Mouse (Mus musculus) myocyte (in vitro differentiated cells): ENCODE results near the gene Tecpr1.

Source experiments
- CEBPB ChIP-seq: IDR thresholded peaks from 2 replicates; pipeline ENCODE4 v1.6.1; 2011; ENCODE audit warnings: mild to moderate bottlenecking, moderate library complexity; ENCODE audit not compliant: poor library complexity, insufficient read depth, severe bottlenecking
- E2F4 ChIP-seq: IDR thresholded peaks from one replicate; pipeline ENCODE4 v1.6.1; 2011; ENCODE audit warnings: mild to moderate bottlenecking, control low read depth, moderate library complexity; ENCODE audit not compliant: insufficient read depth
- MAX ChIP-seq: IDR thresholded peaks from one replicate; pipeline ENCODE4 v1.6.1; 2011; ENCODE audit warnings: low read depth, mild to moderate bottlenecking, control low read depth
- MYOD1 ChIP-seq, 3 experiments: IDR thresholded peaks; one replicate each; pipeline ENCODE4 v1.6.1; 2011; ENCODE audit warnings: control low read depth in 2 of 3, low read depth in 2 of 3, mild to moderate bottlenecking in 2 of 3, moderate library complexity in 1 of 3; ENCODE audit not compliant: insufficient read length in 2 of 3, control insufficient read depth in 1 of 3
- MYOG ChIP-seq, 3 experiments: IDR thresholded peaks; one replicate each; pipeline ENCODE4 v1.6.1; 2011; ENCODE audit warnings: control low read depth in 2 of 3, low read depth in 2 of 3, mild to moderate bottlenecking in 2 of 3; ENCODE audit not compliant: insufficient read length in 2 of 3, control insufficient read depth in 1 of 3, insufficient read depth in 1 of 3
- POLR2A ChIP-seq: IDR thresholded peaks from one replicate; pipeline ENCODE4 v1.6.1; 2011; ENCODE audit warnings: low read depth, mild to moderate bottlenecking, control low read depth, moderate library complexity; ENCODE audit not compliant: insufficient read length
- POLR2AphosphoS2 ChIP-seq: IDR thresholded peaks from one replicate; pipeline ENCODE4 v1.6.1; 2011; ENCODE audit warnings: low read depth, control low read depth; ENCODE audit not compliant: insufficient read length
- REST ChIP-seq: IDR thresholded peaks from one replicate; pipeline ENCODE4 v1.6.1; 2011; ENCODE audit warnings: mild to moderate bottlenecking, control low read depth, moderate library complexity; ENCODE audit not compliant: insufficient read depth, insufficient read length
- SRF ChIP-seq: IDR thresholded peaks from one replicate; pipeline ENCODE4 v1.6.1; 2011; ENCODE audit warnings: low read depth; ENCODE audit not compliant: control insufficient read depth, insufficient read length
- TCF12 ChIP-seq: IDR thresholded peaks from one replicate; pipeline ENCODE4 v1.6.1; 2011; ENCODE audit warnings: mild to moderate bottlenecking, control low read depth; ENCODE audit not compliant: poor library complexity, insufficient read depth, severe bottlenecking
- USF1 ChIP-seq: IDR thresholded peaks from one replicate; pipeline ENCODE4 v1.6.1; 2011; ENCODE audit warnings: low read depth, mild to moderate bottlenecking, control low read depth, moderate library complexity

DNA sequence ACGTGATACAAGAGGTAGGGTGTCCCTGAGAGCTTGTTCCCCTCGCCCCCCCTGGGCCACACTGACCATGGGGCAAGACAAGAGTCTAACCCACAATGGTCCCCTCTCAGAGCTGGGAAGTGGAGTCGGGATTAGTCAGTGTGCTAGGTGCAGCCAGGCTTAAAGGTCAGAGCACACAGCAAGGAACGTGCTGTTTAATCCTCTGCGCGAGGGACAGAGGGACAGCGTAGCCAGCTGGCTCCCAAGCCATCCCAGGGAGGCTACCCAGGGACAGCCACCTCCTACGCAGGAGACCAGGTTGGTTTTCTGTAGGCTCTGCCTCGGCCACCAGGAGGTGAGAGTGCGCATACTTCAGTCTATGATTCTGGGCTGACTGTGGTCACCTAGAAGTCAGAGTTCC lies 18.5 kb downstream of the Tecpr1 start:
- TF ChIP-seq MYOG (IDR thresholded peaks at IDR 0.05; ENCODE audit: control insufficient read depth in 1 of 3, insufficient read depth in 1 of 3, insufficient read length in 2 of 3, low read depth in 2 of 3) (no peak), MAX (no peak), REST (no peak), POLR2A (no peak), MYOD1 (IDR thresholded peaks at IDR 0.05; ENCODE audit: control insufficient read depth in 1 of 3, insufficient read length in 2 of 3, low read depth in 2 of 3) (no peak), SRF (no peak), USF1 (no peak), CEBPB (no peak), TCF12 (no peak), POLR2AphosphoS2 (no peak), E2F4 (no peak)
